In the genomic region with DNA sequence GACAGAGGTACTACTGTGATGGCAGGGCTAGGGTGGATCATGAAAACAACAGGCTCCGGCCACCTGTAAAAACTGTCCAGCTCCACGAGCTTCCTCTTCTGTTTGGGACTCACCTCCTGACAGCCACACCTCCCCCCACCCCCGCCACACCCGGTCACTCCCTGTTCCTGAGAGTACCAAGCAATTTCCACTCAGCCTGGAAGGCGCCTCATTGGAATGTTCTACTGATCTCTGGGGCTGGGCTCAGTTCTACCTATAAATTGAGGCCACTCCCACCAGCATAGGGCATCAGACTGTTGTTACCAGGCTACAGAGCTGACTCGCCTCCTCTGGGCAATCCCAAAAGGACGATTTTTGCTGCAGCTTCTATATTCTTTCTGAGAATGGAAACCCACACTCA, we compare ENCODE assay signal across 12 mouse cellular contexts.
DNase-seq lines count a peak whose midpoint lies in the region; ATAC-seq and TF ChIP-seq lines count a peak whose summit lies in the region.
"Had no signal": no experiment of that assay in that cellular context is flagged by ENCODE, and none has a peak within 500 bp of the region (broad histone marks: within the 10 kb centered on the region; RNA-seq: fewer than 3 reads in every experiment).

No protein-coding gene starts in this region.

- no peaks in the 10 kb centered on the region for H3K36me3 ChIP-seq in intestine, embryonic 15.5 days
- H3K36me3 ChIP-seq in lung, postnatal 0 days (ENCODE audit: insufficient read depth, low read length) = no peaks in the 10 kb centered on the region
- H3K36me3 ChIP-seq: forebrain, embryonic 15.5 days had no signal

- 60% methylated on average over 7 of the region's 7 CpGs for WGBS in intestine, embryonic 15.5 days
- WGBS in lung, postnatal 0 days = 45% methylated on average over 7 of the region's 7 CpGs

- peak; percentile 92 for DNase-seq in heart, adult 11 months
- no peak for DNase-seq in heart, postnatal 10 days
- peak; percentile 56 for DNase-seq in 3T3-L1 (ENCODE audit: low read depth, low spot score)
- peak; percentile 94 for DNase-seq in lung, postnatal 0 days (ENCODE audit: low spot score)
- DNase-seq in right cerebral cortex, postnatal 25 days = no peak
- no peak for DNase-seq in adrenal gland, adult 2 months
- DNase-seq: cerebellum, adult 9-11 months; right cerebral cortex, postnatal 4 days had no signal

- peak; percentile 98 for TF ChIP-seq EP300 in lung, postnatal 0 days (IDR thresholded peaks at IDR 0.05)

- H3K27me3 ChIP-seq in intestine, embryonic 15.5 days (replicated peaks) = no peaks in the 10 kb centered on the region
- H3K27me3 ChIP-seq in lung, postnatal 0 days (replicated peaks; ENCODE audit: insufficient read depth, low read length) = no peaks in the 10 kb centered on the region
- H3K27me3 ChIP-seq: forebrain, embryonic 15.5 days had no signal

- TF ChIP-seq CTCF in lung, postnatal 0 days (IDR thresholded peaks at IDR 0.05) = no peak

- H3K27ac ChIP-seq in intestine, embryonic 15.5 days = no peak overlapping the region
- peak overlapping the region; percentile 92 for H3K27ac ChIP-seq in lung, postnatal 0 days (ENCODE audit: low read length)
- H3K27ac ChIP-seq: embryonic facial prominence, embryonic 13.5 days; forebrain, embryonic 15.5 days had no signal

- H3K9me3 ChIP-seq in intestine, embryonic 15.5 days = no peaks in the 10 kb centered on the region
- H3K9me3 ChIP-seq in lung, postnatal 0 days (ENCODE audit: low read length) = no peaks in the 10 kb centered on the region
- H3K9me3 ChIP-seq: embryonic facial prominence, embryonic 13.5 days; forebrain, embryonic 15.5 days had no signal

- H3K4me3 ChIP-seq in intestine, embryonic 15.5 days (replicated peaks) = no peak overlapping the region
- no peak overlapping the region for H3K4me3 ChIP-seq in lung, postnatal 0 days (ENCODE audit: low read depth, low read length)
- H3K4me3 ChIP-seq: embryonic facial prominence, embryonic 13.5 days; forebrain, embryonic 15.5 days had no signal

- peak; percentile 87 for ATAC-seq in intestine, embryonic 15.5 days
- peak; percentile 88 for ATAC-seq in lung, postnatal 0 days
- no peak for ATAC-seq in megakaryocyte progenitor cell, adult 5-6 weeks (replicated peaks; ENCODE audit: poor library complexity)
- ATAC-seq: forebrain, embryonic 15.5 days had no signal

- H3K4me1 ChIP-seq in intestine, embryonic 15.5 days (replicated peaks) = peaks cover 6% of the 10 kb centered on the region; the same call in 1 of the 2 replicates
- peaks cover 10% of the 10 kb centered on the region for H3K4me1 ChIP-seq in lung, postnatal 0 days (ENCODE audit: insufficient read depth, low read depth, low read length)
- H3K4me1 ChIP-seq: embryonic facial prominence, embryonic 13.5 days; forebrain, embryonic 15.5 days had no signal

- intact Hi-C loops in heart, postnatal 10 days (cut with DNase I) = no loop called here

- H3K4me2 ChIP-seq in intestine, embryonic 15.5 days (replicated peaks) = no peak overlapping the region
- no peak overlapping the region for H3K4me2 ChIP-seq in lung, postnatal 0 days (replicated peaks; ENCODE audit: low read depth, low read length)
- H3K4me2 ChIP-seq: embryonic facial prominence, embryonic 13.5 days; forebrain, embryonic 15.5 days had no signal

- H3K9ac ChIP-seq in intestine, embryonic 15.5 days = no peak overlapping the region
- no peak overlapping the region for H3K9ac ChIP-seq in lung, postnatal 0 days (replicated peaks; ENCODE audit: low read depth)
- H3K9ac ChIP-seq: embryonic facial prominence, embryonic 13.5 days; forebrain, embryonic 15.5 days had no signal

Comparison
In these comparisons a context has a peak if more than half of its experiments do, and no peak if none do; other contexts are left out.
1. DNase-seq: peak in heart, adult 11 months (single experiment), 3T3-L1 (single experiment) and lung, postnatal 0 days (single experiment); none in heart, postnatal 10 days (0 of 2), right cerebral cortex, postnatal 25 days (single experiment) and adrenal gland, adult 2 months (single experiment).